Mouse (Mus musculus) forebrain, postnatal 0 days (tissue): ENCODE data around the gene Aox3. TPM values are rescaled to one million over a fixed set of nuclear protein-coding genes. Genes with fewer than 3 reads are reported as not detected.

Experiments
- ATAC-seq: fragments of 200-750 bp; cut with Nextera tagmentation; 2 replicates; pipeline ENCODE4 v1.8.0; 2017; ENCODE audit warnings: mild to moderate bottlenecking, moderate library complexity
- DNase-seq: peaks from one replicate; pipeline ENCODE4 v3.0.0-alpha.2; 2015
- H3K27ac ChIP-seq: fragments of 300-500 bp; sonication (generic); 2 replicates; pipeline ENCODE4 v1.5.1; 2014; ENCODE audit warnings: low read depth, mild to moderate bottlenecking, antibody characterized with exemption, low read length, moderate library complexity, mixed read lengths
- H3K27me3 ChIP-seq: fragments of 300-500 bp; sonication (generic); 2 replicates; pipeline ENCODE4 v1.6.1; 2014; ENCODE audit warnings: mild to moderate bottlenecking, low read length, mixed read lengths; ENCODE audit not compliant: insufficient read depth
- H3K36me3 ChIP-seq: fragments of 300-500 bp; sonication (generic); 2 replicates; pipeline ENCODE4 v1.6.1; 2014; ENCODE audit warnings: mild to moderate bottlenecking, moderate library complexity; ENCODE audit not compliant: insufficient read depth
- H3K4me1 ChIP-seq: fragments of 300-500 bp; sonication (generic); 2 replicates; pipeline ENCODE4 v1.6.1; 2014; ENCODE audit warnings: antibody characterized with exemption; ENCODE audit not compliant: insufficient read depth
- H3K4me2 ChIP-seq: fragments of 300-500 bp; sonication (generic); 2 replicates; pipeline ENCODE4 v1.6.1; 2014; ENCODE audit warnings: low read depth, mild to moderate bottlenecking, moderate library complexity
- H3K4me3 ChIP-seq: fragments of 300-500 bp; sonication (generic); 2 replicates; pipeline ENCODE4 v1.5.1; 2014; ENCODE audit warnings: low read depth, low read length, mixed read lengths
- H3K9ac ChIP-seq: fragments of 300-500 bp; sonication (generic); 2 replicates; pipeline ENCODE4 v1.6.1; 2014; ENCODE audit warnings: mild to moderate bottlenecking
- H3K9me3 ChIP-seq: fragments of 300-500 bp; sonication (generic); 2 replicates; pipeline ENCODE4 v1.6.1; 2016; ENCODE audit warnings: low read length
- CTCF ChIP-seq: sonication (generic); IDR thresholded peaks from 2 replicates; pipeline ENCODE4 v1.5.1; 2016; ENCODE audit warnings: antibody characterized with exemption, control low read depth, low read depth
- WGBS: fragments of 180-500 bp; shearing (Covaris S2); extraction: QIAGEN DNeasy Blood & Tissue Kit; methylation state at CpG from one replicate; pipeline ENCODE4 v1.1.7; 2014; 5-methylcytosine and 5-hydroxymethylcytosine counted together
- polyA plus RNA-seq: library from polyadenylated mRNA; unstranded; fragments of >200 nt; fragmentation: Nextera tagmentation; extraction: Ambion mirVana; gene quantifications from 2 replicates; pipeline ENCODE4 v1.2.1, GENCODE M21; 2015
- total RNA-seq: library from RNA; depleted of rRNA; stranded (reverse); fragments of >200 nt; gene quantifications from 2 replicates; pipeline ENCODE4 v1.2.3, GENCODE M21; 2014; rRNA removed

Aox3 gene
- total and polyA plus RNA-seq, 2 experiments from 2014 or later = 0.33 to 0.90 TPM

DNA sequence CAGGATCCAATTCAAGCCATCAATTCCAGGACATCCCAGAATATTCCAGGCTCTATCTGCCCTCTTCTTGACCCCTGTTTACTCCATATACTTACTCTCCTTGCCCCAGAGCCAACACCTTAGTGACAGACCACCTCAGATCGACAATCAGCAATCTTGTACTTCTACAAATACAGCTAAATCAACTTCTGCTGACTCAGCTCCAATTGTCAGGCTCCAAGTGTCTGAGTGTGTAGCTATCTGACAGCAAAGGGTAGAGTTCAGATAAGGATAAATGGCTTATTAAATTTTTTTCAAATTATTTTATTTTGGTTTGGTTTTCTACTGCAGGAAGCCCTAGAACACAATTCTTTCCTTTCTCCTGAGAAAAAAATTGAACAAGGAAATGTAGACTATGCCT, 135.6 kb downstream of the Aox3 start:
- Histone ChIP-seq H3K36me3 (no peaks in the 10 kb centered on the region), H3K9ac (no peak overlapping the region), H3K27me3 (no peaks in the 10 kb centered on the region), H3K27ac (no peak overlapping the region), H3K4me3 (no peak overlapping the region), H3K4me2 (no peak overlapping the region), H3K9me3 (no peaks in the 10 kb centered on the region), H3K4me1 (no peaks in the 10 kb centered on the region)
- ATAC-seq (no peak), DNase-seq (no peak)
- WGBS = 80% methylated on average over 1 of the region's 1 CpGs
- TF ChIP-seq CTCF = no peak

Other genes starting within 250 kb of the Aox3 start
- gene Sgo2a, start 117.2 kb upstream of the Aox3 start, total RNA-seq = 2.6 and 4.0 TPM in 2 replicates
- gene Sgo2a, start 117.2 kb upstream of the Aox3 start, polyA plus RNA-seq = 1.8 and 2.0 TPM in 2 replicates
- 41.2 and 57.6 TPM in 2 replicates for gene Kctd18, start 94.2 kb upstream of the Aox3 start, total RNA-seq
- 21.8 and 27.5 TPM in 2 replicates for gene Kctd18, start 94.2 kb upstream of the Aox3 start, polyA plus RNA-seq
- 0.69 and 0.90 TPM in 2 replicates for gene Aox1, start 83.2 kb upstream of the Aox3 start, total RNA-seq
- gene Aox1, start 83.2 kb upstream of the Aox3 start, polyA plus RNA-seq = 0.25 and 0.38 TPM in 2 replicates
- 0.95 and 1.8 TPM in 2 replicates for gene Aox4, start 97.3 kb downstream of the Aox3 start, total RNA-seq
- 1.0 and 1.2 TPM in 2 replicates for gene Aox4, start 97.3 kb downstream of the Aox3 start, polyA plus RNA-seq
- 0.05 TPM in 1 of 2 replicates, not detected in the other for gene Aox2, start 165.2 kb downstream of the Aox3 start, total RNA-seq
- gene Aox2, start 165.2 kb downstream of the Aox3 start, polyA plus RNA-seq = not detected in 2 replicates